Mouse (Mus musculus) CH12.LX (cell line): ENCODE data around the gene Glp2r.

Source experiments
- EP300 ChIP-seq: IDR thresholded peaks from 2 replicates; pipeline ENCODE4 v1.6.1; 2011; ENCODE audit warnings: low read length, improper control_type of control experiment
- USF1 ChIP-seq: IDR thresholded peaks from 2 replicates; pipeline ENCODE4 v1.6.1; 2014; ENCODE audit warnings: low read depth, mild to moderate bottlenecking, inconsistent platforms, low read length, improper control_type of control experiment

DNA sequence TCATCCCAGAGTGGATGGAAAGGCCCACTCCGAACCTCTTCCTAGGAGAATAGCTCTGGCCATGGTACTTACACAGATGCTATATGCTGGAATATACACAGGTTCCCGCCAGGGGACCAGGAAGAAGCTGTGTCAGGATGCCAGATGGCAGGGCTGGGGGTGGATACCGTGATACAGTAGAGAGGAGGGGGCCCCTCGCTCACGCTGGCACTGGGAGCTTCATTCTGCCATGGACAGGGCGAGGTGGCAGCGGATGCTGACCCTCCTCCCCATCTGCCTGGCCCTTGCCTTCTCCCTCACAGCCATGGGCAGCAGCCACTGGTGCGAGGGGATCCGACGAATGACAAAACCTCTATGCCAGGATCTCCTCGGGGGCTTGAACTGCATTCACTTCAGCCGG is 3.4 kb upstream of the Glp2r start, which contains the start of gene Gsg1l2:
- TF ChIP-seq USF1: no peak
- no peak for TF ChIP-seq EP300
